Mouse (Mus musculus): ENCODE results near the gene Per2. TPM values are rescaled to one million over a fixed set of nuclear protein-coding genes. Genes with fewer than 3 reads are reported as not detected.

Per2 gene
- total RNA-seq, 2 experiments from 2014 or later, result 14.6 to 16.0 TPM

Other genes with a start within 250 kb of the Per2 start
- 10 to 100 TPM; 47.5 to 50.0 TPM for gene Ube2f, start 209.0 kb downstream of the Per2 start, total RNA-seq (2021)
- gene Scly, start 161.0 kb downstream of the Per2 start, total RNA-seq (2021), result 10 to 100 TPM; 10.4 to 10.5 TPM
- under 1 TPM; 0.13 to 0.14 TPM for gene Espnl, start 137.2 kb downstream of the Per2 start, total RNA-seq (2021)
- gene Klhl30, start 108.3 kb downstream of the Per2 start, total RNA-seq (2021), result not detected
- gene Erfe, start 92.9 kb downstream of the Per2 start, total RNA-seq (2021), result under 1 TPM; 0.39 to 0.41 TPM
- 10 to 100 TPM; 62.9 to 68.6 TPM for gene Ilkap, start 60.5 kb downstream of the Per2 start, total RNA-seq (2021)
- gene Hes6, start 45.3 kb downstream of the Per2 start, total RNA-seq (2021), result 10 to 100 TPM; 26.6 to 27.3 TPM
- gene Traf3ip1, start 35.3 kb upstream of the Per2 start, total RNA-seq (2021), result 10 to 100 TPM; 13.7 to 14.4 TPM
- gene Asb1, start 81.2 kb upstream of the Per2 start, total RNA-seq (2021), result 10 to 100 TPM; 38.8 to 44.4 TPM

Data from left cerebral cortex, postnatal 10 days (tissue).